ENCODE assay signal across 8 mouse cellular contexts in genomic region chr7:49842366-49843282, GRCm38 (mm10).
DNase-seq lines count a peak whose midpoint lies in the region; ATAC-seq and TF ChIP-seq lines count a peak whose summit lies in the region.

No protein-coding gene starts in this region.

- no peaks in the 10 kb centered on the region; the same call in 1 of the 2 replicates for H3K36me3 ChIP-seq in embryonic facial prominence, embryonic 11.5 days (replicated peaks; ENCODE audit: control insufficient read depth, insufficient read depth, low read depth, low read length)
- peaks cover 18% of the 10 kb centered on the region for H3K36me3 ChIP-seq in embryonic facial prominence, embryonic 10.5 days (replicated peaks)

- no peak for TF ChIP-seq CTCF in cerebellum, adult 2 months (IDR thresholded peaks at IDR 0.05; ENCODE audit: borderline replicate concordance, insufficient read depth, low read depth, low read length)

- H3K27me3 ChIP-seq in embryonic facial prominence, embryonic 11.5 days (ENCODE audit: control insufficient read depth, insufficient read depth, low read length), result no peaks in the 10 kb centered on the region
- no peaks in the 10 kb centered on the region for H3K27me3 ChIP-seq in embryonic facial prominence, embryonic 10.5 days (replicated peaks; ENCODE audit: low read depth, poor library complexity, severe bottlenecking)
- H3K27me3 ChIP-seq in cerebellum, adult 2 months (ENCODE audit: control insufficient read depth, insufficient read depth, low read length), result no peaks in the 10 kb centered on the region

- H3K9ac ChIP-seq in embryonic facial prominence, embryonic 11.5 days (replicated peaks; ENCODE audit: low read length), result no peak overlapping the region

- H3K4me1 ChIP-seq in embryonic facial prominence, embryonic 11.5 days (ENCODE audit: control insufficient read depth, insufficient read depth, low read length), result no peaks in the 10 kb centered on the region
- H3K4me1 ChIP-seq in embryonic facial prominence, embryonic 10.5 days, result peaks cover 18% of the 10 kb centered on the region
- no peaks in the 10 kb centered on the region for H3K4me1 ChIP-seq in cerebellum, adult 2 months (ENCODE audit: control insufficient read depth, insufficient read depth, low read length)

- DNase-seq in embryonic facial prominence, embryonic 11.5 days (ENCODE audit: low spot score), result peak; percentile 31
- DNase-seq in embryonic facial prominence, embryonic 10.5 days (ENCODE audit: low spot score), result no peak
- DNase-seq in CD4-positive, CD25-positive, alpha-beta regulatory T cell, adult 2 months (ENCODE audit: low read depth, low spot score), result peak; percentile 3
- peak; percentile 4 for DNase-seq in lung, postnatal 10 days
- peak; percentile 23 for DNase-seq in right cerebral cortex, postnatal 14 days
- DNase-seq in cerebellum, adult 2 months, result no peak
- DNase-seq in heart, postnatal 25 days (ENCODE audit: low spot score), result no peak

- H3K4me2 ChIP-seq in embryonic facial prominence, embryonic 11.5 days (ENCODE audit: low read depth, low read length), result no peak overlapping the region

- H3K27ac ChIP-seq in embryonic facial prominence, embryonic 11.5 days (replicated peaks; ENCODE audit: low read depth, low read length), result no peak overlapping the region
- H3K27ac ChIP-seq in embryonic facial prominence, embryonic 10.5 days (replicated peaks), result no peak overlapping the region
- no peak overlapping the region for H3K27ac ChIP-seq in cerebellum, adult 2 months (ENCODE audit: insufficient read depth, low read length)

- no peak overlapping the region for H3K4me3 ChIP-seq in embryonic facial prominence, embryonic 11.5 days (ENCODE audit: low read depth, low read length)
- H3K4me3 ChIP-seq in embryonic facial prominence, embryonic 10.5 days, result no peak overlapping the region
- no peak overlapping the region for H3K4me3 ChIP-seq in cerebellum, adult 2 months (replicated peaks; ENCODE audit: insufficient read depth, low read depth, low read length)

- peak; percentile 82 for ATAC-seq in embryonic facial prominence, embryonic 11.5 days (replicated peaks; ENCODE audit: insufficient number of reproducible peaks, low FRiP score, low TSS enrichment, low read depth)
- peak; percentile 22 to 32; a peak in 1 of 4 replicates for ATAC-seq in hematopoietic stem cell, adult 5-6 weeks (replicated peaks in 1 of 2; ENCODE audit: insufficient read depth in 1 of 2, low FRiP score in 2 of 2, low TSS enrichment in 1 of 2, low read depth in 1 of 2, poor library complexity in 2 of 2, severe bottlenecking in 2 of 2)

- 55% methylated on average over 11 of the region's 11 CpGs for WGBS in embryonic facial prominence, embryonic 11.5 days
- 68% methylated on average over 11 of the region's 11 CpGs for WGBS in embryonic facial prominence, embryonic 10.5 days
- WGBS in cerebellum, adult 2 months, result 46% methylated on average over 11 of the region's 11 CpGs

- H3K9me3 ChIP-seq in embryonic facial prominence, embryonic 11.5 days (replicated peaks; ENCODE audit: control insufficient read depth, low read length), result no peaks in the 10 kb centered on the region
- H3K9me3 ChIP-seq in embryonic facial prominence, embryonic 10.5 days, result no peaks in the 10 kb centered on the region

- intact Hi-C loops in heart, postnatal 25 days (cut with DNase I), result no loop called here

- no peak for TF ChIP-seq POLR2A in cerebellum, adult 2 months (IDR thresholded peaks at IDR 0.05; ENCODE audit: borderline replicate concordance, insufficient read depth, low read length)

Comparison
In these comparisons a context has a peak if more than half of its experiments do, and no peak if none do; other contexts are left out.
1. DNase-seq: peak in embryonic facial prominence, embryonic 11.5 days (single experiment), CD4-positive, CD25-positive, alpha-beta regulatory T cell, adult 2 months (single experiment), lung, postnatal 10 days (single experiment) and right cerebral cortex, postnatal 14 days (single experiment); none in embryonic facial prominence, embryonic 10.5 days (single experiment), cerebellum, adult 2 months (0 of 2) and heart, postnatal 25 days (single experiment).